Mouse (Mus musculus) myocyte (in vitro differentiated cells): ENCODE measurements at regions not wholly inside any gene's neighbourhood (a gene's known extent, or its start where the extent isn't known, plus 50 kb on each side); places are given as distances from the start of the nearest gene placed in this dataset.
"Not testable (repeated sequence)": the region's sequence is repeated elsewhere in the genome, so short reads cannot be mapped to it uniquely, and the experiment has no call there.

Experiments
- H3K27me3 ChIP-seq: one replicate; pipeline ENCODE4 v1.6.1; 2011; ENCODE audit not compliant: control insufficient read depth, insufficient read depth, insufficient read length
- H3K36me3 ChIP-seq: one replicate; pipeline ENCODE4 v1.6.1; 2011; ENCODE audit not compliant: control insufficient read depth, insufficient read depth
- H3K4me2 ChIP-seq: one replicate; pipeline ENCODE4 v1.6.1; 2011; ENCODE audit warnings: low read depth, control low read depth
- H3K4me3 ChIP-seq: one replicate; pipeline ENCODE4 v1.5.1; 2011; ENCODE audit warnings: mild to moderate bottlenecking, control low read depth, moderate library complexity
- H3K79me2 ChIP-seq: one replicate; pipeline ENCODE4 v1.6.1; 2011; ENCODE audit not compliant: control insufficient read depth, insufficient read depth
- H3ac ChIP-seq: one replicate; pipeline ENCODE4 v1.6.1; 2011; ENCODE audit not compliant: control insufficient read depth, insufficient read length
- CEBPB ChIP-seq: IDR thresholded peaks from 2 replicates; pipeline ENCODE4 v1.6.1; 2011; ENCODE audit warnings: mild to moderate bottlenecking, moderate library complexity; ENCODE audit not compliant: poor library complexity, insufficient read depth, severe bottlenecking
- E2F4 ChIP-seq: IDR thresholded peaks from one replicate; pipeline ENCODE4 v1.6.1; 2011; ENCODE audit warnings: mild to moderate bottlenecking, control low read depth, moderate library complexity; ENCODE audit not compliant: insufficient read depth
- MAX ChIP-seq: IDR thresholded peaks from one replicate; pipeline ENCODE4 v1.6.1; 2011; ENCODE audit warnings: low read depth, mild to moderate bottlenecking, control low read depth
- MYOD1 ChIP-seq, 3 experiments: IDR thresholded peaks; one replicate each; pipeline ENCODE4 v1.6.1; 2011; ENCODE audit warnings: control low read depth in 2 of 3, low read depth in 2 of 3, mild to moderate bottlenecking in 2 of 3, moderate library complexity in 1 of 3; ENCODE audit not compliant: insufficient read length in 2 of 3, control insufficient read depth in 1 of 3
- MYOG ChIP-seq, 3 experiments: IDR thresholded peaks; one replicate each; pipeline ENCODE4 v1.6.1; 2011; ENCODE audit warnings: control low read depth in 2 of 3, low read depth in 2 of 3, mild to moderate bottlenecking in 2 of 3; ENCODE audit not compliant: insufficient read length in 2 of 3, control insufficient read depth in 1 of 3, insufficient read depth in 1 of 3
- POLR2A ChIP-seq: IDR thresholded peaks from one replicate; pipeline ENCODE4 v1.6.1; 2011; ENCODE audit warnings: low read depth, mild to moderate bottlenecking, control low read depth, moderate library complexity; ENCODE audit not compliant: insufficient read length
- POLR2AphosphoS2 ChIP-seq: IDR thresholded peaks from one replicate; pipeline ENCODE4 v1.6.1; 2011; ENCODE audit warnings: low read depth, control low read depth; ENCODE audit not compliant: insufficient read length
- REST ChIP-seq: IDR thresholded peaks from one replicate; pipeline ENCODE4 v1.6.1; 2011; ENCODE audit warnings: mild to moderate bottlenecking, control low read depth, moderate library complexity; ENCODE audit not compliant: insufficient read depth, insufficient read length
- SRF ChIP-seq: IDR thresholded peaks from one replicate; pipeline ENCODE4 v1.6.1; 2011; ENCODE audit warnings: low read depth; ENCODE audit not compliant: control insufficient read depth, insufficient read length
- TCF12 ChIP-seq: IDR thresholded peaks from one replicate; pipeline ENCODE4 v1.6.1; 2011; ENCODE audit warnings: mild to moderate bottlenecking, control low read depth; ENCODE audit not compliant: poor library complexity, insufficient read depth, severe bottlenecking
- TCF3 ChIP-seq: IDR thresholded peaks from one replicate; pipeline ENCODE4 v1.6.1; 2011; ENCODE audit warnings: low read depth, control low read depth; ENCODE audit not compliant: insufficient read length
- USF1 ChIP-seq: IDR thresholded peaks from one replicate; pipeline ENCODE4 v1.6.1; 2011; ENCODE audit warnings: low read depth, mild to moderate bottlenecking, control low read depth, moderate library complexity

DNA sequence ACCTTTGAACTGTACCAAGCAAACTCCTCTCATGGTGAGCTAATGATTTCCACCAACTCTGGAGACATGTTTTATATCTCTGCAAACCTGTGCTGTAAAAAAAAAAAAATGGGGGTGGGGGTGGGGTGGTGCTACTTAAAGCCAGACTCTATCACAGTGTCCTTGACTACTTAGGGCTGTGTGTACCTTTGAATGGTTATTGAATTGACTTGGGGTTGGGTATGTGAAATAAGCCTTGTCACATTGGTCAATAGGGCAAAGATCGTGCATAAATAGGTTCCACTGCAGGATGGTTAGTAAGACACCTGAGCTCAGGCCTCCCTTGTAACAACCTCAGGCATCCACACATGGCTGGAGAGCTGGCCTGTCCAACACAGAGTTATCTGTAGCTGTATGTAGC, 136.6 kb upstream of the St6galnac5 start:
- no peak overlapping the region for H3K4me3 ChIP-seq
- TF ChIP-seq REST (no peak), E2F4 (no peak), MYOG (IDR thresholded peaks at IDR 0.05; ENCODE audit: control insufficient read depth in 1 of 3, insufficient read depth in 1 of 3, insufficient read length in 2 of 3, low read depth in 2 of 3) (no peak), POLR2A (no peak), CEBPB (no peak), SRF (no peak), POLR2AphosphoS2 (no peak), MYOD1 (IDR thresholded peaks at IDR 0.05; ENCODE audit: control insufficient read depth in 1 of 3, insufficient read length in 2 of 3, low read depth in 2 of 3) (no peak), USF1 (no peak), TCF12 (no peak)
- no peak overlapping the region for H3K4me2 ChIP-seq
- no peaks in the 10 kb centered on the region for H3K36me3 ChIP-seq
- H3K79me2 ChIP-seq: no peaks in the 10 kb centered on the region
- no peaks in the 10 kb centered on the region for H3K27me3 ChIP-seq
- H3ac ChIP-seq: no peak overlapping the region

DNA sequence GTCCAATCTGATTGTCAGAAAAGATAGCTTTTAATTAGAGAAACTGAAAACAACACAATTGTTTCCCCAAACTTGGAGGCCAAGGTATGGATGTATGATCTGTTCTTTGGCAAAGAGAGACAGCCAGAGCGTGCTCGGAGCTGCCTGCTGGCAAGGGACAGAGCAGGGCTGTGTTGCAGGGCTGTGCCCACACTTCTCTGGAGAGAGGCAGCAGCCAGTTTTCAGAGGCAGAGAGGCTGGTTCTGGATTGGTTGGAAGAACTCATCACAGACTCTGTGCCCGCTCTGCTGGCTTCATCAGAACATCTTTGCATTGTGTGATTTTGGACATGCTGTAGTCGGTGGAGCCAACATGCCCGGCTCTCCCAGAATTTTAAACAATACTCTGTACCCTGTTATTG, 123.5 kb upstream of the St6galnac5 start:
- no peaks in the 10 kb centered on the region for H3K27me3 ChIP-seq
- no peak for TF ChIP-seq TCF3
- TF ChIP-seq CEBPB: no peak
- TF ChIP-seq MYOD1 (IDR thresholded peaks at IDR 0.05; ENCODE audit: control insufficient read depth in 1 of 3, insufficient read length in 2 of 3, low read depth in 2 of 3): no peak
- no peak for TF ChIP-seq USF1
- no peak for TF ChIP-seq MAX
- no peak for TF ChIP-seq MYOG (IDR thresholded peaks at IDR 0.05; ENCODE audit: control insufficient read depth in 1 of 3, insufficient read depth in 1 of 3, insufficient read length in 2 of 3, low read depth in 2 of 3)
- TF ChIP-seq SRF: no peak
- TF ChIP-seq POLR2AphosphoS2: no peak
- no peak for TF ChIP-seq TCF12
- TF ChIP-seq POLR2A: no peak
- no peak for TF ChIP-seq E2F4
- no peak for TF ChIP-seq REST
- no peak overlapping the region for H3ac ChIP-seq
- H3K36me3 ChIP-seq: no peaks in the 10 kb centered on the region
- H3K79me2 ChIP-seq: no peaks in the 10 kb centered on the region
- H3K4me3 ChIP-seq: no peak overlapping the region
- no peak overlapping the region for H3K4me2 ChIP-seq

DNA sequence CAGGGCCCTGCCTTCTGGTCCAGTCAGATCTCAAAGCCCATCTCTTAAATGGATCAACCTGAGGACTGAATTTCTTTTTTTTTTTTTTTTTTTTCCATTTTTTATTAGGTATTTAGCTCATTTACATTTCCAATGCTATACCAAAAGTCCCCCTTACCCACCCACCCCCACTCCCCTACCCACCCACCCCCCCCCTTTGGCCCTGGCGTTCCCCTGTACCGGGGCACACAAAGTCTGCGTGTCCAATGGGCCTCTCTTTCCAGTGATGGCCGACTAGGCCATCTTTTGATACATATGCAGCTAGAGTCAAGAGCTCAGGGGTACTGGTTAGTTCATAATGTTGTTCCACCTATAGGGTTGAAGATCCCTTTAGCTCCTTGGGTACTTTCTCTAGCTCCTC, 108.5 kb upstream of the St6galnac5 start:
- not testable (repeated sequence) for H3K79me2 ChIP-seq, H3ac ChIP-seq, H3K27me3 ChIP-seq, H3K4me3 ChIP-seq, H3K36me3 ChIP-seq, H3K4me2 ChIP-seq

DNA sequence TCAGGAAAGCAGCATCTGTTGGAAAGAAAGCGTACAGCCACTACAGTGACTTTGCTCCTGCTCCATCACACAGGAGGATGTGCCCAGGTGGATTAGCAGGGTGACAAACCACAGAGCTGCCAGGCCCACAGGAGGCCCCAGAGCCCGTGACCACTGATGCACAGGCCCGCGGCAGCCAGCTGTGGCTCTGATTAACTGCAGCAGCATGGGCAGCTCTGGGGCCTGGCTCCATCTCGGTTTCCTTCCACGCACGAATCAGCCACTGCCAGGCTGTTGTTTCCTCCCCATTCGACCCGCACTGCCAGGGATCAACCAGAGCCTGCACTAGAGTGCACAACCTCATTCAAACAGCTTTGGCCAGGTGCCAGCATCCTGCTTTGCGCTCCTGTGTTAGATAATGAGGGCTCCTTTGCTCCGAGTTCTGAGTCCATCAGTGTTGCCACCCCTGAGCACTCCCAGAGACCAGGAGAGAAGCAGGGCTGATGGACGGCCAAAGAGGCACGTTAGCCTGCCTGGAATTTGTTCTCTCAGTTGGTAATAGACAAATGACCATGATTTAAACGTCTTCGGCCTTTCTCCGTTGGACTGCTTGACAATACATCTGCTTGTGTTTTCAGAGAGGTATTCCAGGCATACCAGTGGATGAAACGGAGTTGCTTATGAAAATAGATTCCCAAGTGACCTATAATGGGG, 103.2 kb upstream of the St6galnac5 start:
- Histone ChIP-seq H3K27me3 (no peaks in the 10 kb centered on the region), H3K4me3 (no peak overlapping the region), H3ac (no peak overlapping the region), H3K36me3 (no peaks in the 10 kb centered on the region), H3K4me2 (no peak overlapping the region), H3K79me2 (no peaks in the 10 kb centered on the region)
- TF ChIP-seq POLR2AphosphoS2: no peak

GRCm38 (mm10) chr3:153084226-153085095, 102.4 kb upstream of the St6galnac5 start:
- H3K4me2 ChIP-seq: no peak overlapping the region
- H3K4me3 ChIP-seq: no peak overlapping the region
- no peak for TF ChIP-seq POLR2A
- no peak for TF ChIP-seq CEBPB
- TF ChIP-seq POLR2AphosphoS2: no peak
- no peak for TF ChIP-seq MYOG (IDR thresholded peaks at IDR 0.05; ENCODE audit: control insufficient read depth in 1 of 3, insufficient read depth in 1 of 3, insufficient read length in 2 of 3, low read depth in 2 of 3)
- TF ChIP-seq REST: no peak
- no peak for TF ChIP-seq TCF3
- TF ChIP-seq USF1: no peak

DNA sequence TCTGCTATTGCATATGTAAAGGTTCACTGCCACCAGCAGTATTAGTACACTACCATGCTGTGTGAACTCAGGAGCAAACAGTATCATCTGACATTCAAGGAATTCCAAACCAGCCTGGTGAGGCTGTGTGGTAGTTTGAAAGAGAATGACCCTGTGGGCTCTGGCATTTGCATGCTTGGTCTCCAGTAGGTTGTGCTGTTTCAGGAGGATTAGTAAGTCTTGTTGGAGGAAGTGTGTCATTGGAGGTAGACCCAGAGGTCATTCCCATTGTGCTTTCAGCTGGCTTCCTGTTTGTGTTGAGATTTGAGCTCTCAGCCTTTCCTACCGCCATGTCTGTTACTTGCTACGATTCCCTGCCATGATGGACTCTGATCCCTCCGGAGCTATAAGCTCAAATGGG, 98.3 kb upstream of the St6galnac5 start:
- TF ChIP-seq E2F4 (no peak), SRF (no peak)
- Histone ChIP-seq H3K4me2 (no peak overlapping the region), H3K79me2 (no peaks in the 10 kb centered on the region), H3ac (no peak overlapping the region), H3K4me3 (no peak overlapping the region), H3K27me3 (no peaks in the 10 kb centered on the region), H3K36me3 (no peaks in the 10 kb centered on the region)

More at GRCm38 (mm10) chr3:153084226-153085095, 102.4 kb upstream of the St6galnac5 start:
- H3K36me3 ChIP-seq: no peaks in the 10 kb centered on the region
- H3K27me3 ChIP-seq: no peaks in the 10 kb centered on the region
- no peak overlapping the region for H3ac ChIP-seq
- H3K79me2 ChIP-seq: no peaks in the 10 kb centered on the region
